Mouse (Mus musculus) lung, postnatal 10 days (tissue): ENCODE measurements around the gene Dhx38.

Experiments
- DNase-seq: peaks from one replicate; pipeline ENCODE4 v3.0.0; 2021

The Dhx38 gene

GRCm38 (mm10) chr8:109542748-109543519 lies 22.7 kb downstream of the Dhx38 start:
- DNase-seq, result peak; percentile 20

GRCm38 (mm10) chr8:109542165-109542564 lies 23.5 kb downstream of the Dhx38 start:
- DNase-seq, result no peak

- DNase-seq, result peak; percentile 82
Observed at GRCm38 (mm10) chr8:109536703-109537102, 29.0 kb downstream of the Dhx38 start.

- peak; percentile 47 for DNase-seq
Observed at GRCm38 (mm10) chr8:109535140-109535990, 30.3 kb downstream of the Dhx38 start.

- no peak for DNase-seq
Observed at GRCm38 (mm10) chr8:109524008-109524407, 41.7 kb downstream of the Dhx38 start.

- no peak for DNase-seq
Observed at GRCm38 (mm10) chr8:109505560-109505959, 60.1 kb downstream of the Dhx38 start.

GRCm38 (mm10) chr8:109503566-109503965 lies 62.1 kb downstream of the Dhx38 start:
- no peak for DNase-seq

GRCm38 (mm10) chr8:109499009-109499717 lies 66.5 kb downstream of the Dhx38 start:
- DNase-seq, result peak; percentile 68
